Mouse (Mus musculus): ENCODE data around the gene Arhgdig.

The Arhgdig gene

DNA sequence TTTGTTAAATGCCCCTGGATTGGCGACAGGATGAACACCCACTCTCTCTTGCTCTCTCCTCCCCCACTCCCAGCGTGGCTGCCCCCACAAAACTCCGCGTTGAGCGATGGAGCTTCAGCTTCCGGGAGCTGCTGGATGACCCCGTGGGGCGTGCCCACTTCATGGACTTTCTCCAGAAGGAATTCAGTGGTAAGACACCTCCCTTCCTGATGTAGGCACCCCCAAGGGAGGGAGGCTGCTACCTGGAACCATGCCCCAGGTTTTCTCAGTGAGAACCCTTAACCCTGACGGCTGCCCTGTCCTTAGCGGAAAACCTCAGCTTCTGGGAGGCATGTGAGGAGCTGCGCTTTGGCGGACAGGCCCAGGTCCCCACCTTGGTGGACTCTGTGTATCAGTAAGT, at the start of gene Arhgdig:
TSS of gene Arhgdig (minus strand) at position 101 of the 400 bp plus-strand sequence.
- DNase-seq: no peak

DNA sequence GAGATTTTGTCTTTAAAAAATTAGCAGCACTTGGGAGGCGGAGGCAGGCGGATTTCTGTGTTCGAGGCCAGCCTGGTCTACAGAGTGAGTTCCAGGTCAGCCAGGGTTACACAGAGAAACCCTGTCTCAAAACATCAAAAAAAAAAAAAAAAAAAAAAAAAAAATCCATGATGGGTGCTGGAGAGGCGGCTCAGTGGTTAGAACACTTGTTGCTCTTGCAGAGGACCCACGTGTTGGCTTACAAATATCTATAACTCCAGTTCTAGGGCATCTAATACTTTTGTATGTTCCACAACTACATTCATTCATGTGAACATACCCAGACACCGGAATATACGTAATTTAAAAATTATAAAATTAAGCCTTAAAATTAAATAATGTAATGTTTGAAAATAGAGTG, 47.7 kb upstream of the Arhgdig start:
- DNase-seq: no peak

DNA sequence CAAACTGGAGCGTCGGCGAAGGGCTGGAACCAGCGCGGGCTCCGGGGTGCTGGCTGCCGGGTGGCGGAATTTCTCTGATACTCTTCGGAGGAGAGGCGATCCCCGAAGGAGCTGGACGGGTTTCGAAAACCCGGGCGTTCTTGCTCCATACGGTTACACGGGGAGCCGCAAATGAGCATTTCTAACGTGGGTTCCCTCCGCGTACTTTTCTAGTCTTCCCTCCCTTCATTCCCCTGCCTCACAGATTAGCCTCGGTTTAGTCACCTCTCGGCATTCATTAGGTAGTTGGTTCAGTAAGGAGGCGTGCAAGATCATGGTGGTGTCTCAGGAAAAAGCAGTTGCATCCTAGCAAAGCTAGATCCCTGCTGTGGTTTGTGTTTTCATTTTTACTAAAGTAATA, 45.8 kb upstream of the Arhgdig start:
- no peak for DNase-seq

DNA sequence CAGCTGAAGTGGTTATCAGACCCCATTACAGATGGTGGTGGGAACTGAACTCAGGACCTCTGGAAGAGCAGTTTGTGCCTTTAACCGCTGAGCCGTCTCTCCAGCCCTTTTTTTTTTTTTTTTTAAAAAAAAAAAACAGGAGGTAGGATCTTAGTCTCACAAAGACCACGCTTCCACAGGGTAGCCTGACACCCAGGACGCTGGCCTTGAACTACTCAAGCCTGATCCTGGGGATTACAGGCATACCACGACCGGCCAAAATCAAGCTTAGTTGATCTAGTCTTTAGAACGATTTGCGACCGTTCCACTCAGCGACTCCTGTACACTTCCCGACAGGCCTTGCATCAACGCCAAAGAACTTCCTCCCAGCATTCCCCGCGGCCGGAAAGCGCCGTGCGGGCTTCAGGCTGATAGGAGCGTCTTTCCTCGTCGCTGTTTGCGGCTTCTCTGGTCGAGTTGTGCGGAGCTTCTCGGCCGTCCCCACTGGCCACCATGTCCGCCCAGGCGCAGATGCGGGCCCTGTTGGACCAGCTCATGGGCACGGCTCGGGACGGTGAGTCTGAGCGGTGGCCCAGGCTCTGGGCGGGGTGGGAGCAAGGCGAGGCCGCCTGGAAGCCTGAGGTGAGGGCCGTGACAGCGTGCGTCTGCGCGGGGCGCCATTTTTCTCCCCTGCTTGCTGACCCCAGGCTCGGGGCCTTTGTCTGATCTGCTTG, 45.1 kb upstream of the Arhgdig start, which contains the start of gene Luc7l:
TSS of gene Luc7l (plus strand) at position 358 of the 713 bp plus-strand sequence.
- DNase-seq: peak; percentile 91

DNA sequence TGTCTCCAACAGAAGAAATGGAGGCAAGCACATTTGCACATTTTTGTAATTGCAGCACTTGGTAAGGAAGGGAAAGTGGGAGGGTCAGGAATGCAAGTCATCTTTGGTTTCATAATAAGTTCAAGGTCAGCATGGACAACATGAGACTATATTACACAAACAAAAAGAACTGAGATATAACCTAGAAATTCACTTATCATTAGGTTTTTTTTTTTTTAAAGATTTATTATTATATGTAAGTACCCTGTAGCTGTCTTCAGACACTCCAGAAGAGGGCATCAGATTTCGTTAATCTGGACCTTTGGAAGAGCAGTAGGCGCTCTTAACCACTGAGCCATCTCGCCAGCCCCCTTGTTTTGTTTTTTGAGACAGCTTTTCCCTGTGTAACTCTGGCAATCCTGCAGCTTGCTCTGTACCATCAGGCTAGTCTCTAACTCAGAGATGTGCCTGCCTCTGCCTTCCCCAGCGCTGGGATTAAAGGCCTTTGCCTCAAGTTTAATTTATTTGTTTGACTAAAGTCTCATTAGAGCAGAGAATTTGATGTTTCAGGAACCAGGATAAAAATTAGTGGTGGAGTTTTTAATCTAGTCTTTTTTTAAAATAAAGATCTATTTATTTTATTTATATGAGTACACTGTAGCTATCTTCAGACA, 44.4 kb upstream of the Arhgdig start:
- DNase-seq: peak in 1 of 2 experiments; percentile 4

DNA sequence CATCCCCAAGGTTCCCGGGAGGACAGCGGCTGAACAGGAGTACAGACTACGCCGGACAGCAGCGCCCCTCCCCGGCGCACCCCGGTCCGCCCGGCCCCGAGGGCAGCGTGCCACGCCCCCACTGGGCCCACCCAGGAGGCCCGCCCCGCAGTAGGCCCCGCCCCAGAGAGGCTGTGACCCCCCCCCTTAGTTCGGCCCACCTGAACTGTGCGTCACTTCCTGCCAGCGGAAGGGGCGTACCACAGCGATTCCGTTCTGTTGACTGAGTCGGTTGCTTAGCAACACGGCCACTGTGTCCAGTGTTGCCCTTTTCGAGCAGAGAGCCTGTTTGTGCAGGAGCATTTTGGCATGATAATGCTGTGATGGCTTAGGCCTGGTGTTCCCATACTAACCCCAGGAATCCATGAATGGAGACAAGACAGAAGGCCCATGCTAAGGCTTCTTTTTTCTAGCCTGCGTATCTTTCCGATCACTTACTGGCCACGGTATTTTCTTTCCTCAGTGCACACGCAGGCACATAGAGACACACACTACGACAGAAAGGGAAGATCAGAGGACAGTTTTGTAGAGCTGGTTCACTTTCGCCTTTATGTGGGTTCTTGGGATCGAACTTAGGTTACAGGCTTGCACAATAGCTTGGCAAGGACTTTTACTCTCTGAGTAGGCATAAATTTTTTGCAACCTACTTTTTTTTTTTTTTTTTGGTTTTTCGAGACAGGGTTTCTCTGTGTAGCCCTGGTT, 36.7 kb upstream of the Arhgdig start, which contains the start of gene Fam234a:
TSS of gene Fam234a (minus strand) at position 142 of the 741 bp plus-strand sequence.
- DNase-seq: peak; percentile 93

DNA sequence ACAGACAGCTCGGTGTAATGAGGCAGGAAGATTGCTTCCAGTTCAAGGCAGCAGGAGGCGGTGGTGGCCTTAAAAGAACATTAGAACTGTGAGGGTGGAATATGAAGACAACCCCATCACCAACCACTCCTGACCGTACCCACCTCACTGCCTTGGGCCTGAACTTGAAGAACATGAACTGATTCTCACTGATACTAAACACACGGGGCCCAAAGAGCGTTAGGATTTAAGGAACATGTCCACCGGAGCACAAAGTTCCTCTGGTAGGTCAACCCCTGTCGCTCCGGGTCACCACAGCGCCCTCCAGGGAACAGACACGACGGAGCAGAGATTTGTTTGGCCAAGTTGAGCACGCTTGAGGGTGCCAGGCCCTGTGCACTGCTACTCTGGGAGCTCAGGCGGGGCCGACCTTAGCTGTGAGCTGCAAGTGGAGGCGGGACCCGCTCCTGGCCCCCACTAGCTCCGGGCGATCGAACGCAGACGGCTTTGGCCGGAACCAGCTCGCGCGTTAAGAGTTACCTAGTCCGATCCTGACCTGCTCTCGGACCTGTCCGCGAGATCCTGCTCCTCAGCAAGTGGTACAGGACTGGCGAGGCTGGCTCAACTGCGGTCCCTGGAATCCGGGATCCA, 36.0 kb upstream of the Arhgdig start:
- DNase-seq: peak; percentile 80 to 81

DNA sequence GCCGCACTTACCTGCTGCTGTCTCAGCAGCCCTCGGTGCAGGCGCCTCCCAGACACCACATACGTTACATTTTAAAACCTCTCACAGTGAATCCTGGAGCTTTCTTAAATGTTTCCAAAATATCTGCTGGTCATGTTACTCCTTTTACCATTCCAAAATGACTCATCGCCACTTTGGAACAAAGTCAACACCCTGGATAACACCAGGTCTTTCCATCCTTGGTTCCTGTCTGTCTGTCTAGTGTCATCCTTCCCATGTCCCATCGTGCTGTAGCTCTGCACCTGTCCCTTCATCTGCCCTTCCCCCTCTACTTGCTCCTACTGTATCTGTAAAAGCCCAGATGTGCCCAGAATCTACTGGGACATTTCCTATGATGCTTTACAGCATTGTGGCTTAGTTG, 33.4 kb upstream of the Arhgdig start:
- no peak for DNase-seq

DNA sequence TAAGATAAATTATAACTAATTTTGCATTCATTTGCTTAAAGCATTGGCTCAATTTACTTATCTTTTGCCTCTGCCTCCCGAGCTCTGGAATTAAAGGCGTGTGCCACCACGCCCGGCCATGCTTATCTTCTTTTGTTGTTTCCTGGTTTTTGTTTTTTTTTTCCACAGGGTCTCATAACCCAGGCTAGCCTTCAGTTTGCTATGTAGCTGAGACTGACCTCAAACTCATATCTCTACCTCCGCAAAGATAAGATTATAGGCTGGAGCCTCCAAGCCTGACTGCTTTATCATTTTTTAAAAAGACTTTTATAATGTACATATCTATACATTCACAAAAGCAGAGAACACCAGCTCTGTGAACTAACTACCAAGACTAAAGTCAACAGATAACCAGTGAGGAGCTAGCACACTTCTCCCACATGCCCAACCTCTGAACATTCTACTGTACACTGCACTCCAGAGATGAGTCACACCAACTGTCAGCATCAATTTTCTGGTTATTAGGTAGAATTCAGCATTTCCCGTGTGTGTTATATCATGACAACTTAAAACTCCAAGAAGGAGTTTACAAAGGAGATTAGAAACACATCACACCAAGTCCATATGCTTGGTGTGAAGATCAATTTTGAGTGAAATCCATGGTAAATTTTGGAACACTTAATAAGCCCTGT, 32.7 kb upstream of the Arhgdig start:
- DNase-seq: no peak

DNA sequence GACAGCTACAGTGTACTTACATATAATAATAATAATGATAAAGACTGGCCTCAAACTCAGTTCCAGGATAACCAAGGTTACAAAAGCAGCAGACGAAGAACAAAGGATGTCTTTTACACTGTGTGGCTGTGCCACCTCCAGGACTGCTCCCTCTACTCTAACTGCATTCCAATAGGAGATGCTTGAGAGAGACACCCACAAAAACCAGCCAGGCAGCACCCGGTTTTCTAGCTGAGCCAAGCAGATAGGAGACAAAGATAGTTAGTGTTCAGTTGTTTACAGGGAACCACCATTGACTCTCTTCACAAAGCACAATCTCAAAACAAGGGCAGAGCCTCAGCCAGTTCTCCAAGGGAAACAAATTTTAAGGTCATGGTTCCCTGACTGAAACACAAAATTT, 32.0 kb upstream of the Arhgdig start:
- no peak for DNase-seq

DNA sequence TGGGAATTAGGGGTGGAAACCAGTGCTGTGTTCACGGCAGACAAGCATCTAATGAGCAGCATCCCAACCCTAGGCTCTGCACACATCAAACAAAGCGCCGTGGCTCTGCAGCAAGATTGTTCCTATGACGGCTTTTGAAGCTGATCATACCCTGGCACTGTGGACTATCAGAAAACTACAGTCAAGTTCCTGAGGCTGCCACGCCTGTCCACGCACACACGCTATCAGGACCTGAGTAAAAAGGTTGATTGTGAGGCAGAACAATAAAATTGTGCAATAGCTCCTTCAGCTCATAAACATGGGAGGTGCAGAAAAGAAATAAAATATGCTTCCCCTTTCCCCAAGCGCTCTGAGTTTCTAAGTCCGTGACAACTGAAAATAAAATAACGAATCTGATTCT, 30.1 kb upstream of the Arhgdig start:
- no peak for DNase-seq

DNA sequence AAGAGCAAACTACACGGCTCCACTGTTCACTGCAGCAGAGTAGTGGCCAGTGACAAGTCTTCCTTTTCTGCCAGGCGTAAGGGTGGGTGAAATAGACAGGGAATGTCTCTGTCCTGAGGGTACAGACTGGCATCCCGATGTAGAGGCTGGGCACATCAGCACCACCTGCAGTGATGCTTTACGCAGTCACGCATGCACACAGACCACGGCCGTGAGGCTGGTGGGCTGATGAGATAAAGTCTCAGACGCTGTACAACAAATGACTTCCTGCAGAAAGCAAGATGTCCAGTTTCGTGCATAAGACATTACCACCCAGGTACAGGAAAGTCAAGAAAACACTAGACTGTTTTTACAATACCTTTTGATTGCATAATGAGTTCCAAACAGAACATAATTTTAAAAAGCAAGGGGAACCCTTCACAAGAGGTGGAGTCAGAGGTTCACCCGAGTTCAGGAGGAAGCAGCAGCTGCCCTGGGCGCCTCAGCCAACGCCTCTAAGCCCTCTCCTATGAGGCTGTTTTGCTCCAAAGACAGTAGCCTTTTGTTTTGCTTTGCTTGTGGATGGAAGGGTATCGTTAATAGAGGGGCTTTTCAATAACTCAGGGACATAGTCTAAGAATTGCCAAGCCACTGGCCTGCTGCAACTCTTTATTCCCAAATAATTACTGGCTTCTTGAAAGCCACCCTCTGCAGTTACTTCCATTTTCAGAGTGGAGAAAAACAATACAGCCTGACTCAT, 27.7 kb upstream of the Arhgdig start:
- no peak for DNase-seq

DNA sequence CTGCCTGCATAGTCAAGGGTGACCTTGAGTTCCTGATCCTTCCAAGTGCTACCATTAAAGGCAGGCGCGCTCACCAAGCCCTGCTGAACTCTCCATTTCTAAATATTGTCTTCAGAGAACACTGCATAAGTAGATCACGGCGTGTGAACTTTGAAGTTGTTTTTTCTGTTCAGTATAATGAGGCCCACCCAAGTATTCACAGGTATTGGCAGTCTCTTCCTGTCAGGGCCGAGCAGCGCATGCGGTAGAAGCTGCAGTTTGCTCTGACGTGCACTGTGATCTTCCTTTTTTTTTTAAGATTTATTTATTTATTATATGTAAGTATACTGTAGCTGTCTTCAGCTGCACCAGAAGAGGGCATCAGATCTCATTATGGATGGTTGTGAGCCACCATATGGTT, 26.8 kb upstream of the Arhgdig start:
- DNase-seq: no peak

DNA sequence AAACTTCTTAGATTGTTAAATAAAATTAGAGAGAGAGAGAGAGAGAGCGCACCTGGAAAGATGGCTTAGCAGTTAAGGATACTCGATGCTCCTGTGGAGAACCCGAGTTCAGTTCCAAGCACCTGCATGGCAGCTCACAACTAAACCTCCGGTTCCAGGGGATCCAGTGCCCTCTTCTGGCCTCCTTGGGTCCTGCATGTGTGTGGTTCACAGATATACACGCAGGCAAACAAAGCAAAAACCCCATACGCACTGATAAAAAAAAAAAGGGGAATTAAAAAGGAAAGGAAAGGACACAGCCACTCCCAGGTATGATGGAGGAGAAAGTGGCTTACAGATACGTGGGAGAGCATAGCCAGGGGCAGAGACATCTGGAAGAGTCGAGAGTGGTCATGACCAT, 25.3 kb upstream of the Arhgdig start:
- peak; percentile 25 to 30 for DNase-seq

DNA sequence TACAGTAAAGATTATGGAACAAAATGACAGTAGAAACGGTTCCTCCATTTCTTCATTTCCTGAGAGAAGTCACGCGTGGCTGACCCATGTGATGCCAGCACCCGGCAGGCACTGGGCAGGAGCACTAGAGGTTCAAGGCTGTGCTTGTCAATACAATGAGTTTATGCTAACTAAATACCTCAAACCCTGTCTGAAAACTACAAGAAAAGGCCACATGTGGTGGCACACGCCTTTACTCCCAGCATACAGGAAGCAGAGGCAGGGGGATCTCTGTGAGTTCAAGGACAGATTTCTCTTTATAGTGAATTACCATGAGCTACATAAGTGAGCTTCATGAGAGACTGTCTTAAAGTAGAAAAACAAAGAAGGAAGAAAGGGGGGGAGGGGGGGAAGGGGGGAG, 23.6 kb upstream of the Arhgdig start:
- no peak for DNase-seq

DNA sequence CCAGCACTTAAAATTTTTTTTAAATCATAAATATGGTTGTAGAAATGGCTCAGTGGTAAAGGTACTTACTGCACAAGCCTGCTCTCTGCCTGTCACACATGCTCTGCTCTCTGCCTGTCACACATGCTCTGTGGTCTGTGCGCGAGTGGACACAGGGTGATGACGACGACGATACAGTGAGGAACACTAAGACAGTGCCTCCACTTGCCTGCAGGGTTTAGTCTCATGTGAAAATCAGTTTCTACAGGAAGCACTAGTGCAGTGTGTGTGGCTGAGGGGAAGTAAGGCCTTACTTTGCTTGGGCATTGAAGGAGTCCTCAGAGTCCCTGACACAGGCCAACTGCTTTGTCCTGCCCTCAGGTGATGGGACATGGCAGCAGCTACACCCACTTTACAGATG, 22.2 kb upstream of the Arhgdig start:
- DNase-seq: no peak

DNA sequence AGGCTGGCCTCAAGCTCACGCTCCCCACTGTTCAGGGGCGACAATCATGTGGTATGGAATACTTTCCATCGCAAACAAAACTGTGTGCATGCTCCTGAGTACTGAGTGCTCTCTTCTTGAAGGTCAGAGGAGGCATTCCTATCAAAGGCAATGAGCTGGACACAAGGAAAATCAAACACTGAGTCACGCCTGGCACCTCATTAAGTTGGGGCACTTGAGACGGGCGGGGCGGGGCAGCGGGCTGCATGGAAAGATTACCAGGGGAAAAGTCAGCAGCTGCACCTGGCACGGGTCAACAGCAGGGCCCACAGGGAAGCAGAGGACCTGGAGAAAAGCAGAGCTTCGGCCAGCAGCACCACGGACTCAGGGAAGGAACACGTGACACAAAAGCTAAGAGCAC, 17.6 kb upstream of the Arhgdig start:
- no peak for DNase-seq

DNA sequence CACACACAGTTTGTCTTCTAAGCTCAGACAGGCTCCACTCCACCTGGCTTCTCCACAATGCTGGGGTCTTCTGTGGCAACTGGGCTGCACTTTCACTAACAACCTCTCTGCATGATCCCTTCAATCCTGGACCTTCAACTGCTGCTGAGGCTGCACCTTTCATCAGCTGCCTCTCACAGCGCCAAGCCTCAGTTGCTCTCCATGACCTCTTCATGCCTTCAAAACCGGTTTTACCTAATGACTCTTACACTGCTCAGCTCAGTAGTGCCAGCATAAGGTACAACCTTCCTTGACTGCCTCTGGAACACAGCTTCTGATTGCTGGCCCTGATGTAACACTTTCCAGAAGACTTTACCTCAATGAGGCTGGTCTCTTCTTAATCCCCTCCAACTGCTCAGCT, 13.9 kb upstream of the Arhgdig start:
- DNase-seq: no peak

DNA sequence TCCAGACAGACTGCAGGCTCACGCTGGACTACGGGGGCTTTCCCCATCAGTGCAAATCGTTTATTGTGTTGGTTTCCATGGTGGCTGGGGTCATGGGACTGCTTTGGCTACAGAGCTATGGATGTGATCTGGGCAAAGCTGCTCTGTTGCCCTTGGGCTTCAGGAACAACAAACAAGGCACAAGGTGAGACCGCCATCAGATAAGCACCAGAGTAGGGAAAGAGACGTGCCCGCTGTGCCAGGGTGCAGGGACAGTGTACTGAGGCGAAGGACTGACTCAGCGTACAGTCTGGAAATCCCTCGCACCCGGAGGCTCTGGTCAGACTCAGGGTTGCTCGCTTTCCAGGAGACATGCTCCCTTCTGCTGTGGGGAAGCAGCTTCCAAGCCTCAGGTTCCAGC, 5.1 kb upstream of the Arhgdig start:
- no peak for DNase-seq

DNA sequence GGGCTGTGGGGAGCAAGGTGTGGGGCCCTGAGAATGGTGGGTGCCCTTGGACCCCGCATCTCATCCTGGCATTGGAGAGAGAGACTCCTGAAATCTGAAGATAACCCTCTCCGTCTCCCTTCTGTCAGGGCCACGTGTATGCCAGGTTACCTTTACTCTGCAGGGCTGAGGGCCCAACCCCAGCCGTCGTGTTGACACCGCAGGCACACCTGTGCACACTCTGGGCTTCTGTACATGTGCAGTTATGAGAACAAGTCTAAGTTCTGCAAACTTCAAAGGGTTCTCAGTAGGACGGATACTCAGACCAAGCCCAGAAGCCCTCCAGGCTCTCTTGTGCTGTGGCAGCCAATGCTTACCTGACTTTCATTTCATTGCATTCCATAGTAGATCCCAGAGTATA, 4.7 kb upstream of the Arhgdig start:
- DNase-seq: no peak

DNA sequence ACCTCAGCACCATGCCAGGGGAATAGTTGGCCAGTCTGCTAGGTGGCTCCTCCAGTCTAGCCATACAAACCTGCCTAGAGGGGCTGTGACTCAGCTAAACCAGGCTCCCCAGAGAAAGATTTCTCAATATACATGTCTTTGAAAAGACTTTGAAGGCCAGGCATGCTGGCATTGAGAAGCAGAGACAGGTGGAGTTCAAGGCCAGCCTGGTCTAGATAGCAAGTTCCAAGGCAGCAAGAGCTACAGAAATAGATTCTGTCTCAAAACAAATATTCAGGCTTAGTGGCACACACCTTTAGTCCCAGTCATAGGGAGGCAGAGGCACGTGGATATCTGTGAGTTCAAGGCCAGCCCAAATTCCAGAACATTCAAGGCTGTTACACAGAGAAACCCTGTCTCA, 1.2 kb downstream of the Arhgdig start:
- no peak for DNase-seq

DNA sequence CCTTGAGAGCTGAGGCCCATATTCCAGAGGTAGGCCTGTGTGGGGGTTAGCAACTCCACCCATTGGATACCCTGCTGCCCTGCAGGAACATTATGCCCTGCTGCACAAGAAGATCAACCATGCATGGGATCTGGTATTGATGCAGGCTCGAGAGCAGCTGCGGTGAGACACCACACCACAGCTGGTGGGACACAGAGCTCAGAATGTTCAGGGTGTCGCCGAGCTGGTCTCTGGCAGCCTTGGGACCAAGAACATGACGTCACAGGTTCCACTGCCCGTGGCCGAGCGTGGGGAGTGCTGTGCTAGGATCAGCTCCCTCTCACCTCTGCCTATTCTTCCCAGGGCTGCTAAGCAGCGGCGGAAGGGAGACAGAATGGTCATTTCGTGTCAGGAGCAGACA, 2.8 kb downstream of the Arhgdig start:
- no peak for DNase-seq
